Mouse (Mus musculus) midbrain, embryonic 13.5 days (tissue): ENCODE data around the gene H1foo. TPM values are rescaled to one million over a fixed set of nuclear protein-coding genes. Genes with fewer than 3 reads are reported as not detected.

Experiments
- ATAC-seq: fragments of 200-750 bp; cut with Nextera tagmentation; 2 replicates; pipeline ENCODE4 v1.8.0; 2017; ENCODE audit warnings: mild to moderate bottlenecking, moderate TSS enrichment, moderate library complexity
- H3K27ac ChIP-seq: fragments of 300-500 bp; sonication (generic); 2 replicates; pipeline ENCODE4 v1.5.1; 2015; ENCODE audit warnings: inconsistent platforms, mild to moderate bottlenecking, moderate library complexity
- H3K27me3 ChIP-seq: fragments of 300-500 bp; sonication (generic); 2 replicates; pipeline ENCODE4 v1.6.1; 2015; ENCODE audit warnings: mild to moderate bottlenecking, inconsistent platforms
- H3K36me3 ChIP-seq: fragments of 300-500 bp; sonication (generic); 2 replicates; pipeline ENCODE4 v1.6.1; 2015; ENCODE audit warnings: mild to moderate bottlenecking, inconsistent platforms
- H3K4me1 ChIP-seq: fragments of 300-500 bp; sonication (generic); replicated peaks from 2 replicates; pipeline ENCODE4 v1.6.1; 2015; ENCODE audit warnings: inconsistent platforms
- H3K4me2 ChIP-seq: fragments of 300-500 bp; sonication (generic); replicated peaks from 2 replicates; pipeline ENCODE4 v1.6.1; 2015; ENCODE audit warnings: moderate library complexity, mild to moderate bottlenecking, inconsistent platforms
- H3K4me3 ChIP-seq: fragments of 300-500 bp; sonication (generic); replicated peaks from 2 replicates; pipeline ENCODE4 v1.5.1; 2015; ENCODE audit warnings: mild to moderate bottlenecking, inconsistent platforms
- H3K9ac ChIP-seq: fragments of 300-500 bp; sonication (generic); replicated peaks from 2 replicates; pipeline ENCODE4 v1.6.1; 2015; ENCODE audit warnings: mild to moderate bottlenecking, inconsistent platforms
- H3K9me3 ChIP-seq: fragments of 300-500 bp; sonication (generic); 2 replicates; pipeline ENCODE4 v1.6.1; 2016; ENCODE audit warnings: mild to moderate bottlenecking, inconsistent platforms
- WGBS: fragments of 180-500 bp; shearing (Covaris S2); methylation state at CpG from one replicate; pipeline ENCODE4 v1.1.7; 2015; 5-methylcytosine and 5-hydroxymethylcytosine counted together
- polyA plus RNA-seq: library from polyadenylated mRNA; unstranded; fragments of >200 nt; fragmentation: Nextera tagmentation; extraction: Ambion mirVana; gene quantifications from 2 replicates; pipeline ENCODE4 v1.2.1, GENCODE M21; 2015

Gene H1foo
- polyA plus RNA-seq, 1 experiment from 2014 or later: not detected

DNA sequence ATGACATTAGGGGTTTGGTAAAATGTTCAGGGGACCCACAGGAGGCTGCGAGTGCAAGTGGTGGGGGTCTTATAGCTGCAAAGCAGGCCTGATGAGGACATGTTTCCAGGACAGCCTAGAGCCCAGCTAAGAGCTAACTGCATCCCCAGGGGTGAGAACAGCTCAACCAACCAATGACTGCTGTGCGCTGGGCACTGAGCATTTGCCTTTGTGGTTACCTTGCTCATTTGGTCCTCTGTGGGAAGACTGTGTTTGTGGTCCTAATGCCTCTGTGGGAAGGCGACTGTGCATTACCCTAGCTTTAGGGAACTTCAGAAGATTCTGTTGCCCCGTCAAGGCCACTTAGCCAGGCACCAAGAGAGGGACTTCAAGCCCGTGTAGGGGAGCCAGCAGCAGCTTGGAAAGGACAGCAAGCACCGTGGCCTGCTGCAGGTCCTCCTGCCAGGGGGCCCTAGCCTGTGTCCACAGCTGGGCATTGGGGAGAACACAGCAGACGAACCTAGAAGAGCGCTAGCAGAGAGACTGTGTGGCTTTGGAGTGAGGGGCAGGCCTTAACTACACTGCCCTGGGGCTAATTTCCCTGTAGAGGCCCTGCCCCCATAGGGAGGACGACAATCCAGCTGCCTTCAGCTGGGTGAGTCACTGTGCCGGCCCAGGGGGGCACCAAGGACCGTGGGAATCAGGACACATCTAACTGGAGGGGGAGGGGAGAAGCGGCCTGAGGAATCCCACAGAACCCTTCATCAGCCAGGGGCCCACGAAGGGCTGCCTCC lies 46.6 kb downstream of the H1foo start:
- Histone ChIP-seq H3K27ac (no peak overlapping the region), H3K36me3 (no peaks in the 10 kb centered on the region), H3K4me3 (peak overlapping the region; percentile 55; the same call in 1 of the 2 replicates), H3K9me3 (no peaks in the 10 kb centered on the region), H3K4me1 (peaks cover 45% of the 10 kb centered on the region), H3K27me3 (peaks cover 77% of the 10 kb centered on the region), H3K4me2 (peak overlapping the region; percentile 20; the same call in 1 of the 2 replicates), H3K9ac (peak overlapping the region; percentile 39; the same call in 1 of the 2 replicates)
- ATAC-seq: no peak
- 30% methylated on average over 13 of the region's 13 CpGs for WGBS

DNA sequence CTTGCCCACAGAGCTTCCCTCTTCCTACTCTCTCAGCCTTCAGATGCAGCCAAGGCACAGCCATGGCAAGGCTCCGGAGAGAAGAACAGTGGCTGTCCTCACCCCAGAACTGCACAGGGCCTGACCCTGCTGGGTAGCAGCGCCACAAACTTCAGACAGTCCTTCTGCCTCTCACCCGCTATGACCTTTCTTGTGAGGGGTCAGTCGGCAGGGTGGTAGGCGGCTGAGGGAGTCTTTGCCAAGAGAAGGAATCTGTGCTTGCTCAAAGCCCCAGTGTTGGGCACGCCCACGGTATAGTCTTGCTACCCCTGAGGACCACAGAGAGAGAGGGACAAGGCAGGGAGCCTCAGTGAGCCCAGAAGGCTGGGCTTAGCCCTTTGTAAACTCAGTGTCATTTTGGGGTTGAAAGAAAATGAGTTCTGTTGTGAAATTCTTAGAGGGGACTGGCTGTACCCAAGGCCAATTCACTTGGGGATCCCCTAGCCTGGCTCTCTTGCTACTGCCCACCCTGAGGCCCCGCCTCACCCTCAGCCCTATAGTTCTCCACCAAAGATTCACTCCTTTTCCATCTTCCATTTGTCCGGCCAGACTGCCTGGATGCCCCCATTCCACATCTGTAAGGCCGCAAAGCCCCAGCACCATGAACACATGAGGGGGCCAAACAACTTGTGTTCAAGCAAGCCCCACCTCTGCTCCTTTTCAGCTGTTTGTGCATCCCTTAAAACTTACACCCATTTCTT lies 47.3 kb downstream of the H1foo start:
- Histone ChIP-seq H3K27ac (no peak overlapping the region), H3K4me1 (peaks cover 38% of the 10 kb centered on the region), H3K9ac (peak overlapping the region; percentile 39; the same call in 1 of the 2 replicates), H3K36me3 (no peaks in the 10 kb centered on the region), H3K27me3 (peaks cover 79% of the 10 kb centered on the region), H3K4me2 (peak overlapping the region; percentile 20; the same call in 1 of the 2 replicates), H3K4me3 (peak overlapping the region; percentile 55; the same call in 1 of the 2 replicates), H3K9me3 (no peaks in the 10 kb centered on the region)
- 33% methylated on average over 10 of the region's 10 CpGs for WGBS
- ATAC-seq: no peak

DNA sequence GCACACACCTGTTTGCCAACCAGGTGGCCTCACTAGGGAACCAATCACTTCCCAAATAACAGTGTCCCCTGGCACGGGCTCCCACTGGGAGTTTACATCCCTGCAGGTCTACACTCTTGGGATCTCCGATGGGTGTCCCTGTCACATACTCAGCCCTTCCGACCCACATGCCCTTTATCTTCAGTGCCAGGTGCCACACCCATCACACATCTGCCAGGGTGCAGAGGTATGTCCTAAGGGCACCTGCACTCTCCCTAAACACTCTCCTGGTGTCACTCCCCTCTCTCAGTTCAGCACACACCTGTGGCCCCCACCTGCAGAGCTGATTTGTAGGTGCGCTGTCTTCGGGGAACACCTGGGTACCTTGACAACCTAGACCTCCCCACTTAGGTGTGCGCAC lies 48.2 kb downstream of the H1foo start:
- Histone ChIP-seq H3K36me3 (no peaks in the 10 kb centered on the region), H3K27ac (no peak overlapping the region), H3K4me2 (peak overlapping the region; percentile 87), H3K9me3 (no peaks in the 10 kb centered on the region), H3K4me3 (peak overlapping the region; percentile 55), H3K27me3 (peaks cover 81% of the 10 kb centered on the region), H3K9ac (0 out of 2 replicates have a peak overlapping the region, but pooled peaks have one; percentile 53), H3K4me1 (peaks cover 31% of the 10 kb centered on the region)
- peak; percentile 5; the same call in 1 of the 2 replicates for ATAC-seq
- WGBS: 39% methylated on average over 6 of the region's 6 CpGs

DNA sequence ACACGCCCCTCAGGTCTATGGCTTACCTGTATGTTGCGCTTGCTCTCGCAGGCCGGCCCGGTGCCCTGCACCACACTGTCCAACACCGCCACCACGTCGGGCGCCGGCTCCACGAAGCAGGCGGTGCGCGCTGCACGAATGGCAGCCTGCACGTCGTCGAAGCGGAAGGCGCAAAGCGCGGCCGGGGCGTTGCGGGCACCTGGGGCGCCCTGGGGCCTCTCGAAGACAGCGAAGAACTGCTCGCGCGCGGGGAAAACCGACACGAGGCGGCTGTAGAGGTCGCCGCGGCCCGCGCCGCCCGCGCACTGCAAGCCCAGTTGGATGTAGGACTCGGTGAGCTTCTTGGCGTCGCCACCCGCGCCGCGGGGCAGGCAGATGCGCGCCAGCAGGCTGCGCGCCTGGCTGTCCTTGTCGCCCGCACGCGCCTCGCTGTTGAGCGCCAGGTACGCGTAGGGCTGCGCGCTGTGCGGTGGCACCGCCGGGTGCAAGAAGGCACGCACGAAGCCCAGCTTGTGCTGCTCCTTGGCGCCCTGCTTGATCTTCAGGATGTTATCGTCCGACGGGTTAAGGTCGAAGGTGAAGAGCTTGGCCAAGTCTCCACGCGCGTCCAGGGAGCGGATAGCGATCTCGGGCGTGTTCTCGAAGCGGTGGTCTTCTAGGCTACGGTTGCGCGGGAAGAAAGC lies 48.9 kb downstream of the H1foo start:
- H3K4me1 ChIP-seq: peaks cover 31% of the 10 kb centered on the region
- 2% methylated on average over 86 of the region's 86 CpGs for whole genome bisulfite sequencing
- no peaks in the 10 kb centered on the region for H3K9me3 ChIP-seq
- H3K27ac ChIP-seq: no peak overlapping the region
- peak overlapping the region; percentile 53 for H3K9ac ChIP-seq
- H3K27me3 ChIP-seq: peaks cover 82% of the 10 kb centered on the region
- no peaks in the 10 kb centered on the region for H3K36me3 ChIP-seq
- peak; percentile 31; the same call in 1 of the 2 replicates for ATAC-seq
- H3K4me3 ChIP-seq: peak overlapping the region; percentile 55
- H3K4me2 ChIP-seq: peak overlapping the region; percentile 87

DNA sequence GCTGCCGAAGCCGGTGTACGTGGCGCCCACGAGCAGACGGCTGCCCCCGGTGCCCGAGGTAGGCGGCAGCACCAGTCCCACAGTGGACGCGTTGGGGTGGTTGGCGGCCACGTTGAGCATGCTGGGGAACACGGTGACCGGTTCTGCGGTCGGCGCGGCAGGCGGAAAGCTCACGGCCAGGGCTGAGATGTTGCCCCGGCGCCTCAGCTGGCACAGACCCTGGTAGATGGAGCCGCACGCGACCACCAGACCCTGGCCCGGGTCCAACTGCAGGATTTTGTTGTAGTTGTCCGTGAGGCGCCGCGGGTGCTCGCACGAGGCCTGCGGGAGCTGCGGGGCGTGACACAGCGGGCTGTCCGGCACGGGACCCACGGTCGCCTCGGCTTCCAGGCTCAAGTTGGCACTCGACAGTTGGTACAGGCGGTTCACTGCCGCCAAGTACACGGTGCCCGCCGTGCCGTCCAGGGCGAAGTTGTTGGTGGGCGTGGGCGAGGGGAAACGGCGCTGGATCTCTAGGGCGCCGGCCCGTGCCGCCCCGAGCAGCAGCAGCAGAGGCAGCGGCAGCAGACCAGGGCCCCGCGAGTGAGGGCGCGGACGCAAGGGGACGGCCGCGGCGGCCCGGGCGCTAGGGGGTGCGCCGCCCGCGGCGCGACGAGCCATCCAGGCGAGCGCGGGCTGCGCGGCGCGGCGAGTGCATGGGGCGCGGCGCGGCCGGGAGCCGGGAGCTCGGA lies 49.6 kb downstream of the H1foo start:
- H3K27ac ChIP-seq: no peak overlapping the region
- ATAC-seq: peak; percentile 14
- peak overlapping the region; percentile 87 for H3K4me2 ChIP-seq
- peak overlapping the region; percentile 53 for H3K9ac ChIP-seq
- peaks cover 75% of the 10 kb centered on the region for H3K27me3 ChIP-seq
- H3K9me3 ChIP-seq: no peaks in the 10 kb centered on the region
- no peaks in the 10 kb centered on the region for H3K36me3 ChIP-seq
- 1% methylated on average over 79 of the region's 93 CpGs for WGBS
- peaks cover 31% of the 10 kb centered on the region for H3K4me1 ChIP-seq
- H3K4me3 ChIP-seq: peak overlapping the region; percentile 55

DNA sequence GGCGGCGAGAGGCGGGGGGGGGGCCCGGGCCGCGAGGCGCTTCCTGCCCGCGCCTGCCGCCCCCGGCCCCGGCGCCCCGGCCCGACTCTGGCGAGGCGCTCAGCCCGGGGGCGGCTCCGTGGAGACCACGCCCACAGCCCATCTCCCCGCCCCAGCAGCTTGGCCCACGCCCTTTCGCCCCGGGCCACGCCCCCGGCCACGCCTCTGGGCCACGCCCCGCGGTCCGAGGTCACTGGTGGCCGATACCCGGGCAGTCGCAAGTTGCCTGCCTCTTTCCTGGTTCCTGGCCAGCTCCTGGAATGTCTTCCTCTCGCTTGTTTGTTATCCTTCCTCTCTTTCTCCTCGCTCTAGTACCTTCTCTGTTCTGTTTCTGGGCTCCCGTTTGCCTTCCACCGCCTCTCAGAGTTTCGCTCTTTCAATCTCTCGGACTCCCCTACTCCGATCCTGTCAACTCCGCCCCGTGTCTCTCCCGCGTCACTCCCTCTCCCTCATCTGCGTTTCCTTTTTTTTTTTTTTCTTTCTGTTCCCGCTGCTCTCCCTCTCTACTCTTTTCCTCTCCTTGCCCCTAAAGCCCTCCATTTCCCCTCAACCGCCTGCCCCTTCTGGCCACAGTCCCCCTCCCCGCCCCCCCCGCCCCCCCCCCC lies 50.3 kb downstream of the H1foo start, which contains the start of gene Plxnd1:
Gene Plxnd1 (minus strand): TSS at position 129 of the 644 bp plus-strand sequence.
- Histone ChIP-seq H3K4me2 (peak within 1 kb of the TSS; percentile 87), H3K27ac (no peak within 1 kb of the TSS), H3K9me3 (no peaks in the 10 kb centered on the region), H3K4me3 (peak within 1 kb of the TSS; percentile 55), H3K36me3 (no peaks in the 10 kb centered on the region), H3K9ac (peak within 1 kb of the TSS; percentile 53), H3K27me3 (peaks cover 68% of the 10 kb centered on the region), H3K4me1 (peaks cover 31% of the 10 kb centered on the region)
- peak; percentile 35 for ATAC-seq
- WGBS: under 1% methylated on average over 27 of the region's 51 CpGs

DNA sequence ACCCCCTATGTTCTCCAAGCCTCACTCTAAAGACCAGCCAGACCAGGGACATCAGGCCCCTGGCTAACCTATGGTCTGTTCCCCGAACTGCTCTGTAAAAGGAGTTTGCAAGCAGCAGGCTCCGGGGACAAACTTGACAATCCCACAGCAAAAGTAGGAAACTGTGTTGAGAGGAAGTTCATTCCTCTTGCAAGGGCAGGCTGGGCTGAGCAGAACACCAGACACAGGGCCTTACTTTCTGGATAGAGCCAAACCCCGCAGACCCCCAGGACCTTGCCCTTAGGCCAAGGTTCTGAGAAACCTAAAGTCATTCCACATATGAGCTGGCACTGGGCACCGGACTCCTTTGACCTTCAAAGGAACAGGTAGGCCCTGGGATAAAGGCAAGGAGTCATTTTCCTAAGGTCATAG lies 50.8 kb downstream of the H1foo start:
- peaks cover 63% of the 10 kb centered on the region for H3K27me3 ChIP-seq
- H3K9ac ChIP-seq: no peak overlapping the region
- H3K9me3 ChIP-seq: no peaks in the 10 kb centered on the region
- H3K4me2 ChIP-seq: peak overlapping the region; percentile 87; the same call in 1 of the 2 replicates
- ATAC-seq: no peak
- no peaks in the 10 kb centered on the region for H3K36me3 ChIP-seq
- WGBS: 60% methylated on average over 4 of the region's 4 CpGs
- peaks cover 31% of the 10 kb centered on the region for H3K4me1 ChIP-seq
- no peak overlapping the region for H3K27ac ChIP-seq
- no peak overlapping the region for H3K4me3 ChIP-seq

DNA sequence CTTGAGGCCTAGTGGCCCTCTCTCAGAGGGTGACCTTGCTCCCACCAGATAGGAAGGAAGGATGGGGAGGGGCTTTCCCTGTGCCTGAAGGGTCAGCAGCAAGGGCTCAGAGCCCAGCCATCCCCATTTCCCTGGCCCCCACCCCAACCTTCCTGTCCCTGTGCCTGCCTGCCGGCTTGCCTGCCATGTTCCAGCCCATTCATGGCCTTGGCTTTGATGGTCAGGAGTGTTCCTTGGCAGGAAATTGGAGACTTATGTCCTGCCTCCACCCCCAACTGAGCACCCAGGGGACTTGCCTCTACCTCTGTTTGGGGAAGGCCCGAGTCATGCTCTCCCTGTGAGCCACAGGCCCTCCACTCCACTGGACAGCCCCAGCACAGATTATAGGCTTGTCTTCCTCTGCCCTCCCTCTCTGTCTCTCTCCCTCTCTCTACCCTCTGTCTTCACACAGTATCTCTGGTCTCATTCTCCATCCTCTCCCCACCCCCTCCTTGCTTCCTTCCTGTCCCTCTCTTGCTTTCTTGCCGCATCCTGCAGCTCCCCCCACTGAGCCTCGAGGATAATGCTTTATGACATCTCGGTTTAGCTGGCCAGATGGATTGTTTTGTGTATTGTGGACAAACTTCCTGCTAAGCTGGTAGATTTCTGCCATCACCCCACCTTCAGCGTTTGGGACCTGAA lies 51.6 kb downstream of the H1foo start:
- Histone ChIP-seq H3K4me1 (peaks cover 29% of the 10 kb centered on the region), H3K27me3 (peaks cover 55% of the 10 kb centered on the region), H3K9me3 (no peaks in the 10 kb centered on the region), H3K4me3 (no peak overlapping the region), H3K27ac (no peak overlapping the region), H3K4me2 (no peak overlapping the region), H3K36me3 (no peaks in the 10 kb centered on the region), H3K9ac (no peak overlapping the region)
- no peak for ATAC-seq
- WGBS: 44% methylated on average over 6 of the region's 6 CpGs

DNA sequence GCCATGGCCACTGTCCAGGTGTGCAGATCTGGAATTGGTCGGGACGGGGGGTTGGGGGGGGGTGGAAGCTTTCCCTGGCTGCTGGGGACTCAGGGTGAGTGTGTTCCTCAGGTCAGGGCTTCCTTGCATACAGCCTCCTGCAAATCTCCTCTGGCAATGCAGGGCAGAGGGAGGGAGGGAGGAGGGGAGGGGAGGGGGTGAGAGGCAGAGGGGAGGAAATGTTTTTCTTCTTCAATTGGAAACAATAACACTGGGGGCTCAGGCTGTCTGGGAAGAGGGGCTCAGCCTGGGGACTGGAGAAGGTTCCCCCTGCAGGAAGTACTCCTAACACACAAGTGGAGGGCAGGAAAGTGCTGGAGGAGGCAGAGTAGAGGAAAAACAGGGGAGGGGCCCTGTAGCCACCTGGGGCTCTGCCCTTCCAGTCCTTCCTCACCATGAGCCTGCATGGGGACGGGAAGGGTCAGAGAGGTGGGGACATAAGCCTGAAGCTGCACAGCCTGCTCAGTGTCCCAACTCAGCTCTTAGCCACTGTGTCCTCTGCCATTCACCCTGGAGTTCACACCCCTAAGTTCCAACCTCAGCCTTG lies 53.1 kb downstream of the H1foo start:
- Histone ChIP-seq H3K27ac (no peak overlapping the region), H3K4me3 (no peak overlapping the region), H3K9me3 (no peaks in the 10 kb centered on the region), H3K27me3 (peaks cover 40% of the 10 kb centered on the region), H3K4me2 (no peak overlapping the region), H3K36me3 (no peaks in the 10 kb centered on the region), H3K9ac (0 out of 2 replicates have a peak overlapping the region, but pooled peaks have one; percentile 16), H3K4me1 (peaks cover 21% of the 10 kb centered on the region)
- no peak for ATAC-seq
- 19% methylated on average over 3 of the region's 3 CpGs for WGBS

DNA sequence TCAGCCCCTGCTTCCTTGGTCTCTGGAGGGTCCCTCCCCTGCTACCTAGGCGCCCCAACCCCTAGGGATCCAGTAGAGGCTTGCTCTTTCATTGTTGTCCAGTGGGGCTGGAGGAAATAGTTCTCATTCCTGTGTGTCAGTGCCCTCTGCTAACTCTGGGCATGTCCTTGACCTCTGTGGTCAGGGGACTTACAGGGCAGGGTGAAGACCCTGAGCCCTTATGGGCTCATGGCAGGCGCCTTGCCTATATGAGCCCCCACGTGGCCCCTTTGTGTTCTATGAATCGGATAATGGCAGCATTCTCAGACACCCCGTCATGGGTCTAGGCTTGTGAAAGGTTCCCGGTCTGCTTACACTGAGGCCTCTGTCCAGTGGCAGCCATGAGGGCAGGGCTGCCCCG lies 54.0 kb downstream of the H1foo start:
- H3K36me3 ChIP-seq: no peaks in the 10 kb centered on the region
- no peak overlapping the region for H3K9ac ChIP-seq
- WGBS: 77% methylated on average over 7 of the region's 7 CpGs
- no peak for ATAC-seq
- H3K4me1 ChIP-seq: peaks cover 12% of the 10 kb centered on the region
- no peak overlapping the region for H3K27ac ChIP-seq
- no peak overlapping the region for H3K4me2 ChIP-seq
- peaks cover 30% of the 10 kb centered on the region for H3K27me3 ChIP-seq
- no peaks in the 10 kb centered on the region for H3K9me3 ChIP-seq
- no peak overlapping the region for H3K4me3 ChIP-seq
